Mouse (Mus musculus) urinary bladder, postnatal 14 days (tissue): ENCODE data around the gene Dhx34.

ENCODE experiments used
- DNase-seq: peaks from one replicate; pipeline ENCODE4 v3.0.0; 2021; ENCODE audit warnings: low spot score

The Dhx34 gene

DNA sequence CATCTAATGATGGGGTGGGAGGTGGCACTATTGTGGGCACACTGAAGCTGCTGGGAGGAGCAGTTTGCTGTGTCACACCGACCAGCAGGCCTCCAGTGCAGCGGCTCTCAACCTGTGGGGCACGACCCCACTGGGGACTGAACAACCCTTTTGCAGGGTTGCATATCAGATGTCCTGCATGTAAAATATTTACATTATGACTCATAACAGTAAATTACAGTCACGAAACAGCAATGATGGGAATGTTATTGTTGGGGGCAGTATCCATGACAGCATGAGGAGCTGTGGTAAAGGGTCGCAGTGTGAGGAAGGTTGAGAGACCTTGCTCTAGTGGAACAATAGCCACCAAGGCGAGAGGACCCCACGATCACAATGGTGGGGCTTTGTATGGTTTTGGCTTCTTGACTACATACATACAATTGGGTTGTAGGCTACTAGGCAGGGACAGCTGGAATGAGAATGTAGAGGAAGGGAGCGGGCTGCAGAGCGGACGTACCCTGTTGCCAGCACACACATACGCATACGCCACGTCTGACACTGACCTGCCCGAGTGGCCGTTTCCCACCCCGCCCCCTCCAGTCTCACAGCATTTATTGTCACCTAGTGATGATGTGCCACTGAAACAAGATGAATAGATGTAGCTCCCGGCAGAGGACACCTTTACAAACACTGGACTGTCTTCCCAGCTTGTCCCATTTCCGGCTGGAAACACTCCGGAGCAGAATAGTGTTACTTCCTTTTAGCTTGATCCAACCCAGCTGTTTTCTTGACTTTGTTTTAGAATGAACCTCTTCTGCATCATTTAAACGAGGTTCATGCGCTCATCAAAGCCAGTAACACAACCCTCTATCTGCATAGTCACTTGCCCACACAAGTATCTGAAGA lies 12.8 kb downstream of the Dhx34 start:
- DNase-seq = no peak

DNA sequence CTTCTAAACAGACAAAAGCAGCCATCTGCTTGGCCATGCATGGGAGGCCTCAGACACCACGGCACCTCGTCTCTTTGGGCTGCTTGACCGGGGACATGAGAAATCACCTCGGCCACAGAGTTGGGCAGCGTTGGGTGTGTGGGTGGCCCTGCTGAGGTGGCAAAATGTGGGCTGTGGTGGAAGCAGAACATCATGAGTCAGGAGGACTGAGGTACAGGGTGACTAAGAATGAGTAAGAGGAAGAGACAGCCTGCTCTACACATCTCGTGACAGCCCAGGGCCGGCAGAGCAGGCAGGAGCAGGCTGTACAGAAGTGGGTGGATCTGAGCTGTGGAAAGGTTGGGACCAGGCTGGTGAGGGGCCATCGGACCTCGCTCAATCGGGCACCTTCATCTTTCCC lies 14.3 kb downstream of the Dhx34 start:
- DNase-seq = peak; percentile 54

DNA sequence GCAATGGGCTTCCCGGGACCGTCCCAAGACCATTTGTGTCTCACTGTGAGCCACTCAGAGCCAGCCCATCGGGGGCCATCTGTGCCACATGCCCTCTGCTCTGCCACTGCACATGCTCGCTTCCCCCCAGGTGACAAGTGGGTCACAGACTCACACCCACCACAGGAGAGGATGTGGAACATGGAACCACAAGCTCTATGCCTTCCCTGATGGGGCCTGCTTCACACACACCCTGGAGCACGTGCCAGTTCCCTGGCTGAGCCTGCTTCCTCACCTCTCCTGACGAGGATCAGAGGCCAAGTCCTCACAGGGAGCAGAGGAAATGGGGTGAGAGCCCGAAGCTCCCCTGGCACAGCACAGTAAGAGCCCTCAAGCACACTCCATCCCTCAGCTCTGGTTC lies 14.8 kb downstream of the Dhx34 start:
- no peak for DNase-seq

DNA sequence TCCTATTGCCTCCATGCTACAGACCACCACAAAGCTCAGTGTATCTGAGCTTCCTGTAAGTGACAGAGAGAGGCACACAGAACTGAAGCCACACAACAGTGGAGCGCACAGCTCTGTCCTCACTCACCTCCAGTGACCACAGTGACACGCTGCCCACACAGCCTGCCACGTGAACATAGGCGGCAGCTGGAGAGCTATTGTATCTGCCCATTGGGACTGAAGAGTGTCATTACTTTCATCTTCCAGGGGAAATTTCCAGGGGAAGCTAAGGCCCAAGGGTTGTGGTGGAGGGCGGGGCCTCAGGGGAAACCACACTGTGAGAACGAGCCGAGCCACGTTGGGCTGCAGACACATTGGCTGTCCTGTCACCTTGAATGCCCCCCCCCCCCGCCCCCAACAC lies 17.0 kb downstream of the Dhx34 start:
- no peak for DNase-seq

DNA sequence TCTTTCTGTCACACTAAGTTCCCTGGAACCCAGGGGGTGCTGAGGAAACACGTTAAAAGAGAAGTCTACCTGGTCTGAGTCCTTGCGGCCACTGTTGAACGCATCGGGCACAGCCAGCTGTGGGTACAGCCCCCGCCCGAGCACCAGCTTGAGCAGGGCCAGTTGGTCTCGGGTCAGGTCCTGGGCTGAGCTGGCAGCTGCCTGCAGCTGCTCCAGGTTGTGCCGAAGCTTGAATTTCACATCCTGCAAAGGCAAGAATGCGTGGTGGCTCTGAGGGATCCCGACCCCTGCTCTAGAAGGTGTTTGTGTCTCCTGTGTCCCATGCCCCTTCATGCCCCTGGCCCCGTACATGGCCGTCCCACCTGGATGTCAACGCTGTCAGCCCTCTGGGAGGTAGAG lies 18.3 kb downstream of the Dhx34 start:
- DNase-seq = no peak

DNA sequence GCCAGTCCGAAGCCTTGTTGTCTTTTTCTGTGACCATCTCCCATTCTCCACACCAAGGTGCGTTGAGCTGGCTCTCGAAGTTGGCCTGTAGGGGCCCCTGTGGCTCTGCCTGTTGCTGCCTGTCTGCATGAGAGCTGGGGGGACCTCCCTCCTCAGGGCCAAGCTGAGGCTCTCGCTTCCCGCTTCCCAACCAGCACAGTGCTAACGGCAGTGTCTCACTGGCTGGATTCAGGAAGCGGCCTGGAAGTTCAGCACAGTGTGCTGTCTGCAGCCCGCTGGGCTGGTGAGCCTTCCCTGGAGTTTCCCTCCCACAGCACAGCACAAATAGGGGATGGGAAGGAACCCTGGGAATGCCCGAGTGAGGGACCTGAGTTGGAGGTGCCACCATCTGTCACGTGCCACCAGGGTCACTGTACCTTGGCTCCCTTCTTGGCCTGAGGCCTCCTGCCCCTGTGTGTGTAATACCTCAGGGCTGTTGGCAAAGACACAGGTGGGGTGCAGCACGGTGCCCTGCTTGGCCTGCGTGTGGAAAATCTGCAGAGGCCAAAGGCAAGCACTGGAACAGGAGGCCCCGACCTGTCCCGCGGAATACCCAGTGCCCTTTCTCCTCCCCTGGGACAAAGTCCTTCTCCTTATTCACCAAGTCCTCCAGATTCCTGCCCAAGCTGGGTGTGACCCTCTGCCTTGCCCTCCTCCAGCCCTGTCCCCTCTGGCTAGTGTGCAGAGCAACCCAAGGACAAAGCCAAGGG lies 18.9 kb downstream of the Dhx34 start:
- DNase-seq = no peak

DNA sequence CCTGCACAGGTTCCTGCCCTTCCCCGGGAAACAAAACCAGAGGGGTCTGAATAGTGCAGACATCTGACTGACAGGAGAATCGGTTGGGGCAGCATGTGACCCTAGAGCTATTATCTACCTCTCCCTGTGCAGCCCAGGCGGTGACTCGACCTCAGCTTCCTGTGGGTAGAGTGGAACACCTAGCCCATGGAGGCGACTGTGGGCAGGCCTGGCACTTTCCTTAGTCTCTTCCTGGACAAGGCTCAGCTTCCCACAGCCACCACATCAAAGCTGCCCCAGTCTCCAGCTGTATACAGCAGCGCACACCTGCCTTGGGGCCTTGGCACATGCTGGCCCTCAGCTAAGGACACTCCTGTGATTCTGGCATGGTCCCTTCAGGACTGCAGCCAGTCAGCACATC lies 20.7 kb downstream of the Dhx34 start:
- no peak for DNase-seq

DNA sequence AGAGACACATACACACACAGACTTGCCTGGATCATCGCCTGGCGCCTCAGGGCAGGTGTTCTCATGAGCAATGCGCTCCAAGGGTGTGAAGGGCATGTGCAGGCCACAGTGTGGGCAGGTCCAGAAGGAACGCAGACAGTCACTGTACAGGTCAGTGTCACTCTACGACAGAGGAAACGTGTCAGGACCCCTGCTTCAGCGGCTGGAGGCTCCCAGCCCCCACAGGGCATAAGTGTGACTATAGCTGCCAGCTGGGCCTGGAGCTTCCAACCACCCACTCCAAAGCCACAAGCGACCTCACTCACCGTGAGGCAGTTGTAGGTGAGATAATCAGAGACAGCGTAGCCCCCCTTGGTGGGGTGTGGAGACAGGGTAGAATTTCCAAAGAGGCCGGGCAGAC lies 23.3 kb downstream of the Dhx34 start:
- DNase-seq = no peak

DNA sequence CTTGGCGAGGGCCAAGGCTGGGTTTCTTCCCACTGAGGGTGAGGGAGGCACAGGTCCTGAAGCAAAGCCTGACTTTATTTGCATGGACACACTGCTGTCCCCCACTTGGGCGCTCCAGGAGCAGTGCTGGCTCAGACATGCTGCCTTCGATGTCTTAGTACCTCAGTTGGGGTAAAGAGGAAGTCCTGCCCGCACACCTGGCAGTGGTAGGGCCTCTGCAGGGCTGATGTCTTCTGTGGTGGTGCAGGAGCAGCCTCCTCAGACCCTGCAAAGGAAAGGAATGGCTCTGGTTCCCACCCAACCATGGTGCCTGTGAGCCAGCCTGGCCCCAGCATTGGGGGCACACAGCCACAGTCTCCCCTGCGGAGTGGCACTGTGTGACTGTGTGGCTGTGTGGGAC lies 24.7 kb downstream of the Dhx34 start:
- DNase-seq = no peak

DNA sequence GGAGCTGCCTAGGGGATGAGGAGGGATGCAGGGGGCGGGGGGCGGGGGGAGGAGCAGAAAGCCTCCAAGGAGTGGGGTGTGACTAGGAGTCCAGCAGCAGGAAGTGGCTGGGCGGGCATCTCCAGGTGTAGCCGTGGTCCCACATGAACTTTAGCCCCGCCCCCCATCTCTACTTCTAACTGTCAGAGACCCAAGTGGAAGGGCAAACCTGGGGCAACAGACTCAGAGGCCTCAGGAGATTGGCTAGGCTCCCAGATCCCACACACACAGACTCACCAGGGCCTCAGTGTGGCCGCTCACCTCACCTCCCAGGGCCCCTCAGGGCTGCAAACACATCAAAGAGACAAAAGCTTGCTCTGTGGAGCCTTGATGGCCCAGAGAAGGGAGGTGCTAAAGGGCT lies 25.2 kb downstream of the Dhx34 start:
- no peak for DNase-seq

DNA sequence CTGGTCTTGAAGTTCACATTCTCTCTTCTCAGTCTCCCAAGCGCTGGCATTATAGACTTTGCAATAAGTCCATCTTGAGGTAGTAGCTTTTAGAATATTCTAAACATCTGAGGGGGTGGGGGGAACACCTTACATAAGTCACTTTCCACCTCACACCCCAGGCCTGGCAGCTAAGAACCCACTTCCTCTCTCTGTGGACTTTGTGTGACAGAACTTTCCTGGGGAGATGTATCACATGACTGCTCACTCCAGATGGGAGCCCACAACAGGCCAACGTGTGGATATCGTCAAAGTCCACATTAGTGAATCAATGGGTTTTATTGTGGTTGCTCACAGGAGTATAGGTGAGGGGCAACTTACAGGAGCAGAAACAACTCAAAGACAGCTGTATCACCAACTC lies 28.1 kb downstream of the Dhx34 start:
- DNase-seq = no peak

DNA sequence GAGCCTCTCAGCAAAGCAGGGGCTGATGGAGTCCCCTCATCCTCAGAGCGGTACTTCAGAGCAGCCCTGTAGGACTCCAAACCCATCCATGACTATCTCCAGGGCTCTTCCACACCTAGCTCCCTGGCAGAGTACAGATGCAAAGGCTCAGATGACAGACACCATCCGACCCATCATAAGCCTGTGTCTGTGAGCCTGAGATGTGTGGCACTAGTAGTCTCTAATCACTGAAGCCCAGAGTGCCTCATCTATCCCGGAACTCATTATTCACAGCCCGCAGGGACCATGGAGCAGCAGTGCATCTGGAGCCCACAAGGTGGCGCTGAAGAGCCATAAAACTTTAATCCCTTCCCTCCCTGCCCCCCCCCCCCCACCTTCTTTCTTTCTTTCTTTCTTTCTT lies 29.5 kb downstream of the Dhx34 start:
- DNase-seq = peak; percentile 74

DNA sequence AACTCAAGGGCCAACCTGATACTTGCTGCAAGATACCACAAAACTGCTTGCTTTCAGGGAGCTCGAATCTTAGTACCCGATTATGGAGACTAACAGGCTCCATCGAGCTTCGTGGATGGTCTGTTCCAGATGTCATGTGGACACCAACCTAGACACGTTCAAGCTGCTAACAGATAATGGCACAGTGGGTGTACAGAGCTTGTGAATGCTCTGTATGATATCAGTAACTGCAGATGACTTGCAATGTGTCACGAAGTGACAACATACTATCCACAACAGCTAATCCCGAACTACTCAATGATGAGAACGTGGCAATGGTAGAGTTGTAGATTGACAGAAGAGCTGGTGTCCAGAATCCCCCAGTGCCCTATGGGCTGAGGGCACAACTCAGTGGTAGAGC lies 34.3 kb downstream of the Dhx34 start:
- DNase-seq = no peak

DNA sequence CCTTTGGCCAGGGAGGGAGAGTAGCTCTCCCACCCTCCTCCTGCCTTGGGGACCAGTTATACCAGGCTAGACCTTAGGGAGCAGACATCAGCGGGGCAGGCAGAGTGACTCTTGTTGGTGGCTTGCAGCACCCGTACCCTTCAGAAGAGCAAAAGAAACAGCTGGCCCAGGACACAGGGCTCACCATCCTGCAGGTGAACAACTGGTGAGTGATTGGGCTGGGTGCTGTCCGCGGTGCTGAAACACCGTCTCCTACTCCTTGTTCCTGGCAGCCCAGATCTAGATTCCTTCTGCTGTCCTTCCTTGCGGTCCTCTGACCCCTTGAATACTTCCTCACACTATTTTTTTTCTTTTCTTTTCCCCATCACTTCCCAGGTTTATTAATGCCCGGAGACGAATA lies 38.2 kb downstream of the Dhx34 start:
- peak; percentile 70 for DNase-seq

DNA sequence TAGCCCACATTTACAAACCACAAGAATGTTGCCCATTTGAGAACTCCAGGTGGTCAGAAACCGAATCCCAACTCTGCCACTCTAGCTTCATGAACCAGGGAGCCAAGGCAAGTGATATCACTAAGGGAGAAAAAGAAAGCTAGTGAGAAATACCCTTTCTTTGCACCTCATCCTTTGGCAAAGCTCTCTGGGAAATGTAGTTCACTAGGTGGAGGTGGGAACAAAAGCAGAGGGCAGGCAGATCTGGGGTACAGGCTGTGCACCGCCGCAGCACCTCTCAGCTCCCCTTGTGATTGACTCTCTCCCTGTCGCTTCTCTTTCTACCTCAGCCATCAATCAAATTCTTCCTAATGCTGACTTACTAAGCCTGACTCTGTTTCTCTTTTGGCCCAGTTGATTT lies 43.7 kb downstream of the Dhx34 start:
- no peak for DNase-seq

DNA sequence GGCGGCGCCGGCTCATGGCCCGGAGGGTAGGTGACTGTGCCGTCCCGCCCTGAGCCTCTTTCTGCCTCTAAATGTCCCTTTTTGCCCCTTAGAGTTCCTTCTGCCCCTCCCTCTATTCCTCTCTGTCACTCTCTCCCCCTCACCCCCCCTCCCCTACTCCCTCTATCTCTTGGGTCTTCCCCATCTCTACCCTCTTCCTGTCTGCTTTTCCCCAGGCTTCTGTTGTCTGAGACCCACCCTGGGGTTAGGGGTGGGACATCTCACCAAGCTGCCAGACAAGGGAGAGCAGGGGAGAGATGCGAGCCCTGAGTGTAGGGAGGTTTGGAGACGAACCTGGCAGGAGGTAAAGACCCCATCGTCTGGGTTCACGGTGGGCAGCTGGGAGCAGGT lies 46.3 kb downstream of the Dhx34 start:
- DNase-seq = no peak

DNA sequence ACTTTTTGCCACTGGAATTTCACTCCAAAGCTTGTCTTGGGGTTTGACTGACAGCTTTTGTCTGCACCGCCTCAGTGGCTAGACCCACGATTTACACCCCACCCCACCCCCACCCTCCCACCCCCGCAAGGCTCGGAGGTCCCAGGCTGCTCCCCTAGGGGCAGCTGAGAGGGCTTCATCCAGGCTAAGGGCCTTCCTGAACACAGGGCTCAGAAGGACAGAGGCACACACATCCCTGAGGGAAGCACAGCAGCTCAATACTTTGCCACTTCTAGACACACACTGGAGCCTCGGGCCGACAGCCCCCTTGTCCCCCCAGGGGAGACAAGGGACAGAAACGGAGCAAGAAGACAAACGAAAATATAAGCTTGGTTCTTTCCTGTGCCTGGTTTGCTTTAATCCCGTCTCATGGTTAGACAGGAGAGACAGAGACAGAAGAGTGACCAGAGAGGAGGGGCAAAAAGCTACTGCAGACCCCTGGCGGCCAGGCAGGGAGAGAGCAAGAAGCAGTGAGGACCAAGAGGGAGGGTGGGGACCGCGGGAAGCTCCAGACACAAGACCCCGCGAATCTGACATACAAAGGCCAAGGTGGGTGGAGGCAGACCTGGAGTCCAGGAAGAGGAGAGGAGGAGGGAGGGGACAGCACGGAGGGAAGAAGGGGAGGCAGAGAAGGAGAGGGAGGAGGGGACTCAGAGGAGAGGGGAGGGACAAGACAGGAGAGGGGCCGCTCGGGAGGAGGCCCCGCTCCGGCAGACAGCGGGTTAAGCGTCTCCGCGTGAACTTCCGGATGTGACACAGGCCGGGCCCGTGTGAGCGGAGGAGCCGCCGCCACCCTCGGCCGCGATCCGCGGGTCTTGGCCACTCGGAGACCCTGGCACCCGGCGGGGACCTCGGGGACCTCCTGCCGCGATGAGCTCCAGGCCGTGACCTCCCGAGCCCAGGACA lies 47.0 kb downstream of the Dhx34 start, which contains the start of gene Meis3:
Meis3 (plus strand) TSS at position 494 of the 945 bp plus-strand sequence.
- peak; percentile 59 for DNase-seq

DNA sequence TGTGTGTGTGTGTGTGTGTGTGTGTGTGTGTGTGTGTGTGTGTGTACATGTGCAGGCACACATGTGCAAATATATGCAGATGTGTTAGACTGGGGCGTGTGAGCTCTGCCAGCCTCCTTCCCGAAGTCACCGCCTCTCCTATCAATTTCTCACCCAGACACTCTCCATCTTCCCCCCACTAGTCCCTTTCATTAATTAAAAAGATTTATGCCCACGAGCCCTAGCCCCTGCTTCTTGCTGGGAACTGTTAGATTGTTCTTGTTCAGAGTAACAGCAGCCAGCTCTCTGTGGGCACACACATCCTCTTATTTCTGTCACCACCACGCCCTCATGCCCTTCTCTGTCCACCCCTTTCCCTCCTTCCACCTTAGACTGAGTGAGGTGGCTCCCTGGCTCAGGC lies 48.7 kb downstream of the Dhx34 start:
- no peak for DNase-seq

DNA sequence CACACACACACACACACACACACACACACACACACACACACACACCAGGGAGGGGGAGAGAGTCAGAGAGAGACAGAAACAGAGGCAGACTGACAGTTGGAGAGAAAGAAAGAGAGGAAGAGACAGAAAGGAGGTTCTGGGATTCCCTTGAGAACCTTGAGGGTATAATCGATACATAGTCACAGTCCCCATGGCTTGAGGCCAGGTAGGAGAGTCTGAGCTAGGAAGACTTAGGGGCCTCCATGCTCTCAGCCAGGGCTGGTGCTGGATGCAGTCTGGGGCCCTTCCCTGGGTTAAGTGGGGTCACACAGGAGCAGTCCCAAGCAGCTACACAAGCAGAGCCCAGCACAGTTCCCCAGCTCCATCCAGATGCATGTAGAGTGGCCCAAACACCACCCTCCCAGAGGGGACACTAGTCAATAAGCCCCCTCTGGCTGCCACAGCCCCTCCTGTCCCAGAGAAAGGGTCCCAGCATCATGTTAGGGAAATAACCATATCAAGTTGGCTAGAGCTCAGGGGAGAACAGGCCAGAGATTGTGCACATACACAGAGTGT lies 49.2 kb downstream of the Dhx34 start:
- DNase-seq = no peak

DNA sequence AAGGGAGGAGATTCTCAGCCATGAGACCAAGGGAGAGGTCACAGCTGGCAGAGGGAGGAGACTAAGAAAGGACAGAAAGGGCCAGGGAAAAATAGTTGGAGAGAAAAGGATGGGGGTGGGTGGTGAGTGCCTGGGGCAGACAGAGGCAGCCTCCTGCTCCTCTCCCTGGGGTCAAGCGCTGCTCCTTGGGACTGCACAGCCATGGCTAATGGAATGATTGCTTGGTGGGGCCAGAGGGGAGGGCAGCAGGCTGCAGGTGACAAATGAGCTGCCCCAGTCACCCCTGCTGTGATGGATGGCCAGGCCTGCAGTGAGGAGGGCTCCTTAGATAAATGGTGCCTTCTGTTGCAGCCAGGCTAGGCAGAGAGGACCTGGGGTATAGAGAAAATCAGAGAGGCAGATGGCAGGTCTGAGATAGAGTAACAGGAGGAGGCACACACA lies 49.7 kb downstream of the Dhx34 start:
- no peak for DNase-seq

DNA sequence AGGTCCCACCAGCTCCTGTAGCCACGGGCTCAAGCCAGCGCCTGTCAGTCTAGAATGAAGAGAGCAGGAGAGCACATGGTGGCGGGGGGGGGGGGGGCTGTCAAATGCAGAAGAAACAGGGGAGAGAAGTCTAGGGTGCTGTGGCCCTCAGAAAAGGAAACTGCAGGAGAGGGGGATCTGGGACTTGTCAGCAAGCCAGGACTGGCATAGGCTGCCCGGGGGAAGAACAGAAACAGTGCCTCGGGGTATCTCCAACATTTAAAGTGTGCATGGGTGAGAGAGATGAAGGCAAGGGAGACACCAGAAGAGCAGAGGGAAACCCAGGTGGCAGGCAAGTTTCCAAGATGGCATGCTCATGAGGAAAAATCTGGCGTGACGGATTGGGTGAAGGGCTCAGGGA lies 59.8 kb downstream of the Dhx34 start:
- DNase-seq = no peak

DNA sequence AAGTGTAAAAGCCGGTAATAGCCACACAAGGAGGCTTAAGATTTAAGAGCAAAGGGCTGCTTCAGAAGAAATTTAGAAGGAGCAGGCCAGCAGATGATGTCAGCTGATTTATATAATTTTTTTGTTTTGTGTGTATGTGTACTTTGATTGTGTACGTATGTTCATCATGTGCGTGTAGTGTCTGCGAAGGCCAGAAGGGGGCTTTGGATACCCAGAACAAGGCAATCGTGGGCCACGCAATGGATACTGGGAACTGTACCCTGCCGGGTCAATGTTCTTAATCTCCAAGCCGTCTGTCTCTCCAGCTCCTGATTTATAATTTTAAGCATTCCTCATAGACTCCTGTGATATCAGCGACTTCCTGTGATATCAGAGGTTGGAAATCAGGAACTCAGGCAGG lies 60.5 kb downstream of the Dhx34 start:
- DNase-seq = no peak
